Mouse (Mus musculus): Measurements from ENCODE around the gene Gm11639.
"Not testable (repeated sequence)": the region's sequence is repeated elsewhere in the genome, so short reads cannot be mapped to it uniquely, and the experiment has no call there.

Gene Gm11639

GRCm38 (mm10) chr11:105112448-105112847 lies 426.9 kb downstream of the Gm11639 start:
- not testable (repeated sequence) for DNase-seq (ENCODE audit: low spot score in 2 of 2)

DNA sequence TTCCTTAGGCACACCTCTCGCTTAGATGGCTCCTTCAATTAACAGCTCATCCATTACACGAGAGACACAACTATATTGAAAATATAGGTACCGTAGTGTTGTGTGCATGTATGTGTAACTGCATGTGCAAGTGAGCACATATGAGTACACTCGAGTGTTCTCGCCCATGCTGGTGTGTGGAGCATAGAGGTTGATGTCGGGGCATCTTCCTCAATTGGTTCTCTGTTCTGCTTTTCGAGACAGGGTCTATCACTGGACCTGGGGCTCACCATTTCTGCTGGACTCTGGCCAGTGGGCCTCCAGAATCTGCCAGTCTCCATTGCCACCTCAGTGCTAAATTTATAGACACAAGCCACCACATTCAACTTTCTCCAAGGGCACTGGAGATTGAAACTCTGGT lies 432.3 kb downstream of the Gm11639 start:
- DNase-seq (ENCODE audit: low spot score in 2 of 2) = no peak

- no peak for DNase-seq (ENCODE audit: low spot score in 2 of 2)
These were observed 435.1 kb downstream of the Gm11639 start for GRCm38 (mm10) chr11:105120551-105121061.

DNA sequence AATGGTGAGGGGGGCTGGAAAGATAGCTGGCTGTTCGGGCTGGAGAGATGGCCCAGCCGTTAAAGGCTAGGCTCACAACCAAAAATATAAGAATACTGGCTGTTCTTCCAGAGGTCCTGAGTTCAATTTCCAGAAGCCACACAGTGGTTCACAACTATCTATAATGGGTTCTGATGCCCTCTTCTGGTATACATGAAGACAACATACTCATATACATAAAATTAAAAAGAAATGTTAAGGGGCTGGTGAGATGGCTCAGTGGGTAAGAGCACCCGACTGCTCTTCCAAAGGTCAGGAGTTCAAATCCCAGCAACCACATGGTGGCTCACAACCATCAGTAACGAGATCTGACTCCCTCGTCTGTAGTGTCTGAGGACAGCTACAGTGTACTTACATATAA lies 436.3 kb downstream of the Gm11639 start:
- DNase-seq (ENCODE audit: low spot score in 2 of 2) = not testable (repeated sequence)

DNA sequence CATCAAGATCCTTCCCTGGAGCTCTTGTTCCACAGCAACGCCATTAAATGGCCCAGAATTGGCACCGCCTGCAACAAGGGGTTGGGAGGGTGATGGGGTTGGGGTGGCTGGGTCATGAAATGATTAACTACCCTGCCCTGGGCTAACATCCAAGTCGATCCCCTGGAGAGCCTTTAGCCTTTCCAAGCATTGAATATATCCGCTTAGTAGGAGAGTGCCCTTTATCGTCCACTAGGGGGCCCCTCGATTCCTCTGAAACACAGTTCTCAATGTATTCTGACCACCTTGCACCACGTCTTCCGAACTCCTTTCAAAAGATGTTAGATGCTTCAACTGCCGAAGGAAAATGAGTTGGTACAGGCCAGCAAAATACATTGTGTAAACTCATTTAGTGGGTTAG lies 438.5 kb downstream of the Gm11639 start:
- DNase-seq (ENCODE audit: low spot score in 2 of 2) = no peak

GRCm38 (mm10) chr11:105125735-105126519 lies 440.4 kb downstream of the Gm11639 start, which contains the start of gene Mettl2:
Gene Mettl2, plus strand, starts transcription at chr11:105126425.
- peak; percentile 67 to 72 for DNase-seq (ENCODE audit: low spot score in 2 of 2)

GRCm38 (mm10) chr11:105126520-105127029 lies 441.1 kb downstream of the Gm11639 start:
- DNase-seq (ENCODE audit: low spot score in 2 of 2) = no peak

- no peak for DNase-seq (ENCODE audit: low spot score in 2 of 2)
These were observed 450.2 kb downstream of the Gm11639 start for GRCm38 (mm10) chr11:105135692-105136091.

DNA sequence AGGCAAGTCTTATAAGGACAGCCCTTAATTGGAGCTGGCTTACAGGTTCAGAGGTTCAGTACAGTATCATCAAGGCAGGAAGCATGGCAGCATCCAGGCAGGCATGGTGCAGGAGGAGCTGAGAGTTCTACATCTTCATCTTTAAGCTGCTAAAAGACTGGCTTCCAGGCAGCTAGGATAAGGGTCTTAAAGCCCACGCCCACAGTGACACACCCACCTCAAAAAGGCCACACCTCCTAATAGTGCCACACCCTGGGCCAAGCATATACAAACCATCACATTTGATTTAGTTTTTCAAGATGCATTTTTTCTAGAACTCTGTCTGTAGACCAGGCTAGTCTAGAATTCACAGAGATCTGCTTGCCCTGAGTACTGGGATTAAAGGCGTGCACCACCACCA lies 451.7 kb downstream of the Gm11639 start:
- not testable (repeated sequence) for DNase-seq (ENCODE audit: low spot score in 2 of 2)

- not testable (repeated sequence) for DNase-seq (ENCODE audit: low spot score in 2 of 2)
These were observed 455.0 kb downstream of the Gm11639 start for GRCm38 (mm10) chr11:105140512-105140911.

GRCm38 (mm10) chr11:105141115-105141514 lies 455.6 kb downstream of the Gm11639 start:
- DNase-seq (ENCODE audit: low spot score in 2 of 2) = no peak

DNA sequence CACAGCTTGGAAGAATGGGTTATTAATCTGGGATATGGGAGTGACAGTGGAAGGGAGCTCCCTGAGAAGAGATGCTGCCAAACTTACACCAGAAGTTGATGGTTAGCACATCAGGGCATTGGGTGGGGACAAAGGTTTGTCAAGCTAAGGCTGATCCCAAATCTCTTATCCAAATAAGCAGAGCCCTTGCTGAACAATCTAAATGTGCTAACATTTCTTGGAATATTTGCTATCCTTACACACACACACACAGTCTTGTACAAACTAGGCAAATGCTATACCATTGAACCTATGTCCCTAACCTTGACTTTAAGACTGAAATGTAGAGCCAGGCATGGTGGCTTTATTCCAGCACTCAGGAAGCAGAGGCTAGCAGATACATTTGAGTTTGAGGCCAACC lies 458.1 kb downstream of the Gm11639 start:
- no peak for DNase-seq (ENCODE audit: low spot score in 2 of 2)

DNA sequence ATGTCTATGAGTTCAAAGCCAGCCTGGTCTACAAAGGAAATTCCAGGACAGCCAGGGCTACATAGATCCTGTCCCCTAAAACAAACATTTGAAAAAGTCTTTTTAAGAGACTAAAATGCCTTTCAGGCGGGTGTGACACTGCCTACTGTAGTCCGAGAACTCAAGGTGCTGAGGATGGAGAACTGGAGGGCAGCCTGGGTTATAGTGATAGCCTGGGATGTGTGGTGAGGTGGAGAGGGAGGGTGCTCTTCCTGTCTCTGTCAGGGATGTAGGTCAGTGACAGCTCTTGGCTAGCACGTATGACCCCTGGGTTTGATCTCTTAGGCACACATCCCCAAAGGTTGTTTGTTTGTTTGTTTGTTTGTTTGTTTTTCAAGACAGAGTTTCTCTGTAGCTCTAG lies 458.6 kb downstream of the Gm11639 start:
- DNase-seq (ENCODE audit: low spot score in 2 of 2) = no peak

DNA sequence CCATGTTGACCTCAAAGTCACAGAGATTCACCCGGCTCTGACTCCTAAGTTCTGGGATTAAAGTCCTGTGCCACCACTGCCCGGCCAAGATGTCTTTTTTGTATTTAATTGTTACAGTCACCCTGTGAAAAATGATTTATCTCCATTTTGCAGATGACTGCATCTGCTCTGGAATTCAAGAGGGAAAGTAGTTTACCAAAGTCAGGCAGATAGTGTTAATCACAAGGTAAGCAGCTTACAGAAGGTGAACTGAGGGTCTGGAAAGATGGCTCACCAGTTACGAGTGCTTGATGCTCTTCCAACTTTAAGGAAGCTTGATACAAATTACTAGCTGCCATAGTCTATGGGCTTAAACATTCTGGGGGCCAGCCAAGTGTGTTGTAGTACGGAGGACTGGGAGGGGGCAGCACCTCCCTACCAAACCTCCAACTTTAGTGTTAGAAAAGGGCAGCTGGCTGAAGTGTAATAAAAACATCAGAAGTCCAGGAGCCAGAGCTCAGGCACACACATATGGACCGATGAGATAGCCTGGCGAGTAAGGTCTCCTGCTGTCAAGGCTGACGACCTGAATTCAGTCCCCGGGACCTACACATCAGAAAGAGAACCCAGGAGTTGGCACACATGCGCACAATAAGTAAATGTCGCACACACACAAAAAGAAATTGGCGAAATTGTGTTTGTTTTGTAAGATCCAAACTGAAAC lies 459.2 kb downstream of the Gm11639 start:
- no peak for DNase-seq (ENCODE audit: low spot score in 2 of 2)

DNA sequence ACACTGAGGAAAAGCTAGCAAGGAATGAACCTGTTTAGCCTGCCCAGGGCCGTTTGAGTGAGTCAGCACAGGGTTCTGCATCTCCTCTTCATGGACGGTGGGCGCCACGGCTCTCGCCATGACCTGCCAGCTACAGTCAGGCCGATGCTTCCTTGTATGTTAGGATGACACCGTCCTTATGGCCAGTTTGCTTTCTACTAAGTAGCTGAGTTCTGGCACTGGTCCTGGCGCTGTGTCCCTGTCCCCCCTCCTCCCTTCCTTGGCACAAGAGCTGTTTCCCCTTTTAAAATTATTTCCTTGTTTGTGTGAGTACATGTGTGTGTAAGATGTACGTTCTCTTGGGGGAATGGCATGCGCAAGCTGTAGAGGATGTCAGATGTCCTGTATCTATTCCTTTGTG lies 459.7 kb downstream of the Gm11639 start:
- no peak for DNase-seq (ENCODE audit: low spot score in 2 of 2)

DNA sequence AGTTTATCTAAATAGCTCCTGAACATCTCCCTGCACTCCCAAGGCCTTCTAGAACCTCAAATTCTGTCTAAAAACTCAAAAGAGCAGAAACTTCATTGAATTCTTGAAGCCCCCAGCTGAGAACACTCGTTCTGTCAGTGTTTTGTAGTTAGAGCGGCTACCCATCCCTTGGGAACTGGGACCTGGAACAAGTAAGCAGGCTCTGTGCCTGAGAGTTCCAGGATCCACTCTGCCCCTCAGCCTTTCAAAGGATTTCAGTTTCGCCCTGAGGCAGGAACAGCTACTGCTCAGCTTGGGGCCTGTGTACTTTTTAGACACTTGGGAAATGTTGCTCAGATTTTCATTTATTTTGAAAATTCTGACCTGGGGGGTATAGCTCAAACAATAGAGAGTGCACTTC lies 461.1 kb downstream of the Gm11639 start, which contains the start of gene Gm10842:
TSS of gene Gm10842 (plus strand) at position 301 of the 400 bp plus-strand sequence.
- DNase-seq (ENCODE audit: low spot score in 2 of 2) = no peak

DNA sequence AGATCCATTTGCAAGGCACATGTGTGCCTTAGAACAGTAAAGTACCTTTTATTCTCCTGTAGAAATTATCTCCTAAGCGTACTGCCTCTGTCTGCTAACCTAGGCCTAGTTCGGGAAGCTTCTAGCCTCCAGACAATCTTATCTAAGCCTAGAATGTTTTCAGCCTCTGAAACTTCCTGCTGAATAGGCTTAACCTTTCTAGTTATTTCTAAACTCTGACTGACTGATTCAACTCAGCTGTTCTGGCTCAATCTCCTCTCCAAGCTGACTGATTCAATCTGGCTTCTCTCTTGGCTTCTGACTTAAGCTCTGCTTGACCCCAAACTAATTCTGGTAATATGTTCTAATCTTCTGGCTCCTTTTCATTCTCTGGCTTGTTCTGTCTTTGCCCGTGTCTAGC lies 463.8 kb downstream of the Gm11639 start:
- DNase-seq (ENCODE audit: low spot score in 2 of 2) = no peak

DNA sequence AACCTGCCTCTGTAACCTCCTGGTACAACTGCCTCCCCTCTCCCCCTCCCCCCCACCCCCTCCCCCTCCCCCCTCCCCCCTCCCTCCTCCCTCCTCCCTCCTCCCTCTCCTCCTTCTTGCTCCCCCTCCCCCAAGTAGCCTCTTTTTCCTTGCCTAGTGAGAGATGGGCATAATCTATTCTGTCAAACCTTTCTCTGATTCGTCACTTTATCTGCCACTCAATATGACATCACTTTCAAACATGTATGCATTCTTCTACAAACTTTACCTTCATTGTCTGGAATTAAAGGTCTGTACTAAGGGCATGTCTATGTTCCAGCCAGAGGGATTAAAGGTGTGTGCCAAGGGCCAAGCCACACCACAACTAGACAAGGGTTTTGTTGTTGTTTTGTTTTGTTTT lies 464.3 kb downstream of the Gm11639 start:
- no peak for DNase-seq (ENCODE audit: low spot score in 2 of 2)

DNA sequence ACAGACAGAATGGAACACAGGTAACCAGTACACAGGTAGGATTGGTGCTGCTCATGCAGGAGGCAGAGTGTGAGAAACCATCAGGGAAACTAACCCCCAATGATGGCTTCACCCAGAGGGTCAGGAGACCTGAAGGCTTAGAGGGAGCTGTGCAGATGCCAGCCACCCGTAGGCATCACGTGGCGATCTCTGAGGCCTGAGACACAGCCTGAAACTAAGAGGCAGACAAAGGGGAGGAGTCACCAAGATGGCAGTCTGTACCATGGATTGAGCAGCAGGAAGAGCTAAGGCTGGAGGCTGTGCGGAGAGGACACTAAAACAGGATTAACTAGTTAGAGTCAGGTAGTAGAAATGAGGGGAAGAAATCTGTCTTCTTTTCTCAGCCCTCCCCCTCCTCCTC lies 465.2 kb downstream of the Gm11639 start:
- no peak for DNase-seq (ENCODE audit: low spot score in 2 of 2)

- DNase-seq (ENCODE audit: low spot score in 2 of 2) = no peak
These were observed 465.9 kb downstream of the Gm11639 start for GRCm38 (mm10) chr11:105151226-105152016.

DNA sequence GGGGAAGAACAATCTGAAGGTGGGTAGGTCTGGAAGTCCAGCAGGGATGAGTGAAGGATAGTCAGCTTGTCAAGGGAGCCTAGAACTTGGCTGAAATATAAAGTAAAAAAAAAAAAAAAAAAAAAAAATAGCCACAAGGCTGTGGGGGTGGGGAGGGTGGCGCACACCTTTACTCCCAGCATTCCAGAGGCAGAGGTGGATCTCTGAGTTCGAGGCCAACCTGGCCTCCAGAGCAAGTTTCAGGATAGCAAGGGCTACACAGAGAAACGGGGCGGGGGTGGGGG lies 466.5 kb downstream of the Gm11639 start:
- no peak for DNase-seq (ENCODE audit: low spot score in 2 of 2)

- DNase-seq (ENCODE audit: low spot score in 2 of 2) = no peak
These were observed 466.9 kb downstream of the Gm11639 start for GRCm38 (mm10) chr11:105152357-105152899.

Data from urinary bladder, adult 18-20 months (tissue).